Mouse (Mus musculus) heart, embryonic 11.5 days (tissue): ENCODE results near the gene Myo15b. TPM values are rescaled to one million over a fixed set of nuclear protein-coding genes. Genes with fewer than 3 reads are reported as not detected.
A peak's percentile ranks its signal among the peaks of the same experiment; 100 is the strongest.

ENCODE experiments used
- ATAC-seq: fragments of 200-750 bp; cut with Nextera tagmentation; replicated peaks from 2 replicates; pipeline ENCODE4 v1.8.0; 2017; ENCODE audit warnings: moderate library complexity; ENCODE audit not compliant: insufficient number of reproducible peaks, low FRiP score, low TSS enrichment
- H3K27ac ChIP-seq: fragments of 300-500 bp; sonication (generic); 2 replicates; pipeline ENCODE4 v1.5.1; 2014; ENCODE audit warnings: mild to moderate bottlenecking, low read depth, low read length
- H3K27me3 ChIP-seq: fragments of 300-500 bp; sonication (generic); 2 replicates; pipeline ENCODE4 v1.6.1; 2014; ENCODE audit warnings: mild to moderate bottlenecking, low read length, mixed read lengths; ENCODE audit not compliant: control insufficient read depth, insufficient read depth
- H3K36me3 ChIP-seq: fragments of 300-500 bp; sonication (generic); 2 replicates; pipeline ENCODE4 v1.6.1; 2014; ENCODE audit warnings: mild to moderate bottlenecking, low read length, moderate library complexity, mixed read lengths; ENCODE audit not compliant: control insufficient read depth, insufficient read depth
- H3K4me1 ChIP-seq: fragments of 300-500 bp; sonication (generic); 2 replicates; pipeline ENCODE4 v1.6.1; 2014; ENCODE audit warnings: low read length; ENCODE audit not compliant: control insufficient read depth, insufficient read depth
- H3K4me2 ChIP-seq: fragments of 300-500 bp; sonication (generic); 2 replicates; pipeline ENCODE4 v1.6.1; 2014; ENCODE audit warnings: mild to moderate bottlenecking, moderate library complexity
- H3K4me3 ChIP-seq: fragments of 300-500 bp; sonication (generic); 2 replicates; pipeline ENCODE4 v1.5.1; 2014; ENCODE audit warnings: low read depth, low read length
- H3K9ac ChIP-seq: fragments of 300-500 bp; sonication (generic); 2 replicates; pipeline ENCODE4 v1.6.1; 2014; ENCODE audit warnings: mild to moderate bottlenecking, low read depth, low read length, moderate library complexity
- H3K9me3 ChIP-seq: fragments of 300-500 bp; sonication (generic); replicated peaks from 2 replicates; pipeline ENCODE4 v1.6.1; 2016; ENCODE audit warnings: low read length; ENCODE audit not compliant: control insufficient read depth
- WGBS: fragments of 180-500 bp; shearing (Covaris S2); extraction: QIAGEN DNeasy Blood & Tissue Kit; methylation state at CpG from one replicate; pipeline ENCODE4 v1.1.7; 2014; ENCODE audit not compliant: insufficient replicate concordance; 5-methylcytosine and 5-hydroxymethylcytosine counted together
- polyA plus RNA-seq: library from polyadenylated mRNA; unstranded; fragments of >200 nt; fragmentation: Nextera tagmentation; extraction: Ambion mirVana; gene quantifications from 2 replicates; pipeline ENCODE4 v1.2.1, GENCODE M21; 2014

Myo15b gene
- polyA plus RNA-seq, 1 experiment from 2014 or later: 0.39 TPM

- ATAC-seq: no peak
- H3K27me3 ChIP-seq: no peaks in the 10 kb centered on the region
- WGBS: 52% methylated on average over 5 of the region's 5 CpGs
- no peak overlapping the region for H3K4me2 ChIP-seq
- no peaks in the 10 kb centered on the region for H3K9me3 ChIP-seq
- no peak overlapping the region for H3K9ac ChIP-seq
- no peaks in the 10 kb centered on the region for H3K36me3 ChIP-seq
- H3K27ac ChIP-seq: no peak overlapping the region
- no peak overlapping the region for H3K4me3 ChIP-seq
- peaks cover 53% of the 10 kb centered on the region for H3K4me1 ChIP-seq
These were observed 31.7 kb upstream of the Myo15b start for GRCm38 (mm10) chr11:115826487-115826886.

GRCm38 (mm10) chr11:115827624-115828023 is 30.6 kb upstream of the Myo15b start:
- Histone ChIP-seq H3K9me3 (no peaks in the 10 kb centered on the region), H3K27ac (no peak overlapping the region), H3K4me2 (no peak overlapping the region), H3K4me3 (no peak overlapping the region), H3K9ac (no peak overlapping the region), H3K27me3 (no peaks in the 10 kb centered on the region), H3K4me1 (peaks cover 64% of the 10 kb centered on the region), H3K36me3 (no peaks in the 10 kb centered on the region)
- no peak for ATAC-seq
- 78% methylated on average over 6 of the region's 6 CpGs for WGBS

- H3K4me2 ChIP-seq: no peak overlapping the region; the same call in 1 of the 2 replicates
- peak overlapping the region; percentile 62; the same call in 1 of the 2 replicates for H3K27ac ChIP-seq
- no peaks in the 10 kb centered on the region for H3K36me3 ChIP-seq
- no peak for ATAC-seq
- no peaks in the 10 kb centered on the region for H3K9me3 ChIP-seq
- H3K4me3 ChIP-seq: no peak overlapping the region
- peaks cover 78% of the 10 kb centered on the region for H3K4me1 ChIP-seq
- WGBS: 32% methylated on average over 4 of the region's 4 CpGs
- H3K27me3 ChIP-seq: no peaks in the 10 kb centered on the region
- H3K9ac ChIP-seq: no peak overlapping the region
These were observed 29.2 kb upstream of the Myo15b start for GRCm38 (mm10) chr11:115829036-115829435.

GRCm38 (mm10) chr11:115830550-115831325 is 27.5 kb upstream of the Myo15b start:
- peak overlapping the region; percentile 94 for H3K27ac ChIP-seq
- H3K4me2 ChIP-seq: peak overlapping the region; percentile 54
- H3K4me1 ChIP-seq: peaks cover 77% of the 10 kb centered on the region
- H3K36me3 ChIP-seq: no peaks in the 10 kb centered on the region
- H3K9me3 ChIP-seq: no peaks in the 10 kb centered on the region
- H3K4me3 ChIP-seq: no peak overlapping the region; the same call in 1 of the 2 replicates
- peak; percentile 12; the same call in 1 of the 2 replicates for ATAC-seq
- no peaks in the 10 kb centered on the region for H3K27me3 ChIP-seq
- WGBS: 12% methylated on average over 25 of the region's 25 CpGs
- H3K9ac ChIP-seq: peak overlapping the region; percentile 52; the same call in 1 of the 2 replicates

GRCm38 (mm10) chr11:115831518-115831917 is 26.7 kb upstream of the Myo15b start:
- H3K27me3 ChIP-seq: no peaks in the 10 kb centered on the region
- peak overlapping the region; percentile 54 for H3K4me2 ChIP-seq
- peak overlapping the region; percentile 94 for H3K27ac ChIP-seq
- H3K4me3 ChIP-seq: no peak overlapping the region
- no peaks in the 10 kb centered on the region for H3K9me3 ChIP-seq
- ATAC-seq: peak; percentile 22; the same call in 1 of the 2 replicates
- H3K9ac ChIP-seq: peak overlapping the region; percentile 58
- H3K36me3 ChIP-seq: no peaks in the 10 kb centered on the region
- WGBS: 22% methylated on average over 3 of the region's 3 CpGs
- peaks cover 80% of the 10 kb centered on the region for H3K4me1 ChIP-seq

GRCm38 (mm10) chr11:115832064-115832463 is 26.1 kb upstream of the Myo15b start:
- H3K9ac ChIP-seq: peak overlapping the region; percentile 58; the same call in 1 of the 2 replicates
- H3K4me2 ChIP-seq: peak overlapping the region; percentile 54
- ATAC-seq: no peak
- WGBS: 53% methylated on average over 6 of the region's 6 CpGs
- no peak overlapping the region for H3K4me3 ChIP-seq
- no peaks in the 10 kb centered on the region for H3K9me3 ChIP-seq
- no peaks in the 10 kb centered on the region for H3K36me3 ChIP-seq
- peak overlapping the region; percentile 94 for H3K27ac ChIP-seq
- H3K4me1 ChIP-seq: peaks cover 81% of the 10 kb centered on the region
- no peaks in the 10 kb centered on the region for H3K27me3 ChIP-seq

GRCm38 (mm10) chr11:115832523-115832922 is 25.7 kb upstream of the Myo15b start:
- 0 out of 2 replicates have a peak overlapping the region, but pooled peaks have one; percentile 5 for H3K4me3 ChIP-seq
- peak overlapping the region; percentile 51 for H3K4me2 ChIP-seq
- no peaks in the 10 kb centered on the region for H3K9me3 ChIP-seq
- peaks cover 78% of the 10 kb centered on the region for H3K4me1 ChIP-seq
- no peak for ATAC-seq
- no peaks in the 10 kb centered on the region for H3K27me3 ChIP-seq
- WGBS: 3% methylated on average over 8 of the region's 8 CpGs
- H3K36me3 ChIP-seq: no peaks in the 10 kb centered on the region
- peak overlapping the region; percentile 49; the same call in 1 of the 2 replicates for H3K9ac ChIP-seq
- peak overlapping the region; percentile 94 for H3K27ac ChIP-seq

GRCm38 (mm10) chr11:115833021-115833513 is 25.1 kb upstream of the Myo15b start:
- Histone ChIP-seq H3K9me3 (no peaks in the 10 kb centered on the region), H3K27ac (peak overlapping the region; percentile 94), H3K4me1 (peaks cover 79% of the 10 kb centered on the region), H3K4me3 (no peak overlapping the region; the same call in 1 of the 2 replicates), H3K27me3 (no peaks in the 10 kb centered on the region), H3K4me2 (peak overlapping the region; percentile 51), H3K36me3 (no peaks in the 10 kb centered on the region), H3K9ac (peak overlapping the region; percentile 48; the same call in 1 of the 2 replicates)
- 7% methylated on average over 8 of the region's 8 CpGs for WGBS
- no peak for ATAC-seq
